26 mouse cellular contexts compared by ENCODE assay signal in genomic region chr5:149622644-149623043, GRCm38 (mm10). TPM values are rescaled to one million over a fixed set of nuclear protein-coding genes. Genes with fewer than 3 reads are reported as not detected.
DNase-seq lines count a peak whose midpoint lies in the region; ATAC-seq and TF ChIP-seq lines count a peak whose summit lies in the region.
"Had no signal": no experiment of that assay in that cellular context is flagged by ENCODE, and none has a peak within 500 bp of the region (broad histone marks: within the 10 kb centered on the region; RNA-seq: fewer than 3 reads in every experiment).

No protein-coding gene starts in this region.

- 54% methylated on average over 6 of the region's 6 CpGs for WGBS in kidney, embryonic 14.5 days
- 84% methylated on average over 6 of the region's 6 CpGs for WGBS in midbrain, embryonic 13.5 days
- WGBS in midbrain, embryonic 16.5 days = 84% methylated on average over 6 of the region's 6 CpGs
- 34% methylated on average over 6 of the region's 6 CpGs for WGBS in kidney, postnatal 0 days
- 79% methylated on average over 6 of the region's 6 CpGs for WGBS in hindbrain, embryonic 10.5 days

- peak; percentile 89 for DNase-seq in kidney, adult 9 months
- peak; percentile 46 for DNase-seq in kidney, postnatal 0 days (ENCODE audit: low spot score)
- DNase-seq in yolk sac, embryonic 10.5 days (ENCODE audit: low spot score) = peak; percentile 46
- DNase-seq in layer of hippocampus, adult 18-20 months (ENCODE audit: low spot score in 2 of 2) = no peak
- DNase-seq in hindbrain, embryonic 10.5 days (ENCODE audit: low spot score) = no peak
- DNase-seq: adrenal gland, postnatal 10 days; cerebellum, adult 11 months; cerebellum, adult 9-10 months; embryo, embryonic 11 days; gastrocnemius, postnatal 14 days; heart, postnatal 14 days; midbrain, embryonic 14.5 days; right cerebral cortex, postnatal 4 days; thymus, adult 2 months; thymus, postnatal 4 days had no signal

- H3K27ac ChIP-seq in kidney, embryonic 14.5 days (ENCODE audit: low read depth, low read length) = no peak overlapping the region
- no peak overlapping the region for H3K27ac ChIP-seq in midbrain, embryonic 13.5 days
- H3K27ac ChIP-seq in midbrain, embryonic 16.5 days (ENCODE audit: low read length) = no peak overlapping the region
- H3K27ac ChIP-seq in kidney, postnatal 0 days = peak overlapping the region; percentile 69
- H3K27ac ChIP-seq in hindbrain, embryonic 10.5 days = no peak overlapping the region
- H3K27ac ChIP-seq: embryonic facial prominence, embryonic 12.5 days; hindbrain, postnatal 0 days; intestine, embryonic 15.5 days; limb, embryonic 13.5 days; macrophage had no signal

- H3K9me3 ChIP-seq in kidney, embryonic 14.5 days (ENCODE audit: control insufficient read depth, low read length) = no peaks in the 10 kb centered on the region
- no peaks in the 10 kb centered on the region for H3K9me3 ChIP-seq in midbrain, embryonic 13.5 days
- no peaks in the 10 kb centered on the region for H3K9me3 ChIP-seq in midbrain, embryonic 16.5 days (replicated peaks; ENCODE audit: control insufficient read depth, low read length, poor library complexity, severe bottlenecking)
- H3K9me3 ChIP-seq in kidney, postnatal 0 days (replicated peaks; ENCODE audit: low read length) = no peaks in the 10 kb centered on the region
- no peaks in the 10 kb centered on the region for H3K9me3 ChIP-seq in hindbrain, embryonic 10.5 days
- H3K9me3 ChIP-seq: embryonic facial prominence, embryonic 12.5 days; intestine, embryonic 15.5 days; limb, embryonic 13.5 days had no signal

- H3K9ac ChIP-seq in kidney, embryonic 14.5 days (ENCODE audit: low read depth, low read length) = no peak overlapping the region
- H3K9ac ChIP-seq in midbrain, embryonic 13.5 days (replicated peaks) = 0 out of 2 replicates have a peak overlapping the region, but pooled peaks have one; percentile 11
- no peak overlapping the region for H3K9ac ChIP-seq in midbrain, embryonic 16.5 days (ENCODE audit: low read depth, low read length)
- no peak overlapping the region for H3K9ac ChIP-seq in kidney, postnatal 0 days (ENCODE audit: low read depth, low read length)
- H3K9ac ChIP-seq: embryonic facial prominence, embryonic 12.5 days; intestine, embryonic 15.5 days had no signal

- ATAC-seq in kidney, embryonic 14.5 days (ENCODE audit: low FRiP score, low TSS enrichment) = no peak
- no peak for ATAC-seq in midbrain, embryonic 13.5 days
- no peak for ATAC-seq in midbrain, embryonic 16.5 days
- no peak for ATAC-seq in kidney, postnatal 0 days (replicated peaks; ENCODE audit: low FRiP score, low read depth)
- ATAC-seq: CD4-positive, CD25-positive, alpha-beta regulatory T cell, adult 4 months; forebrain, embryonic 14.5 days; hindbrain, postnatal 0 days; intestine, embryonic 15.5 days had no signal

- no peak for TF ChIP-seq CTCF in kidney, postnatal 0 days (IDR thresholded peaks at IDR 0.05; ENCODE audit: low read depth)

- no peaks in the 10 kb centered on the region for H3K4me1 ChIP-seq in kidney, embryonic 14.5 days (ENCODE audit: control insufficient read depth, insufficient read depth, low read length)
- H3K4me1 ChIP-seq in midbrain, embryonic 13.5 days (replicated peaks) = no peaks in the 10 kb centered on the region
- no peaks in the 10 kb centered on the region for H3K4me1 ChIP-seq in midbrain, embryonic 16.5 days (ENCODE audit: control insufficient read depth, insufficient read depth, low read length)
- H3K4me1 ChIP-seq in kidney, postnatal 0 days (replicated peaks; ENCODE audit: insufficient read depth, low read length) = no peaks in the 10 kb centered on the region
- no peaks in the 10 kb centered on the region for H3K4me1 ChIP-seq in hindbrain, embryonic 10.5 days (replicated peaks)
- H3K4me1 ChIP-seq: embryonic facial prominence, embryonic 12.5 days; intestine, embryonic 15.5 days; limb, embryonic 13.5 days had no signal

- no peak overlapping the region for H3K4me3 ChIP-seq in kidney, embryonic 14.5 days (ENCODE audit: low read length)
- H3K4me3 ChIP-seq in midbrain, embryonic 13.5 days (replicated peaks) = no peak overlapping the region
- H3K4me3 ChIP-seq in midbrain, embryonic 16.5 days (ENCODE audit: low read depth, low read length) = no peak overlapping the region
- no peak overlapping the region for H3K4me3 ChIP-seq in kidney, postnatal 0 days (replicated peaks; ENCODE audit: low read depth, low read length)
- no peak overlapping the region for H3K4me3 ChIP-seq in hindbrain, embryonic 10.5 days
- H3K4me3 ChIP-seq: embryonic facial prominence, embryonic 12.5 days; intestine, embryonic 15.5 days; limb, embryonic 13.5 days had no signal

- H3K4me2 ChIP-seq in kidney, embryonic 14.5 days (replicated peaks; ENCODE audit: low read depth, low read length) = no peak overlapping the region
- no peak overlapping the region for H3K4me2 ChIP-seq in midbrain, embryonic 13.5 days (replicated peaks)
- H3K4me2 ChIP-seq in midbrain, embryonic 16.5 days (ENCODE audit: low read length) = no peak overlapping the region
- no peak overlapping the region for H3K4me2 ChIP-seq in kidney, postnatal 0 days (ENCODE audit: low read length)
- H3K4me2 ChIP-seq: embryonic facial prominence, embryonic 12.5 days; intestine, embryonic 15.5 days; limb, embryonic 13.5 days; liver, embryonic 11.5 days had no signal

- H3K27me3 ChIP-seq in kidney, embryonic 14.5 days (ENCODE audit: control insufficient read depth, insufficient read depth, low read length) = no peaks in the 10 kb centered on the region
- H3K27me3 ChIP-seq in midbrain, embryonic 13.5 days = no peaks in the 10 kb centered on the region
- no peaks in the 10 kb centered on the region for H3K27me3 ChIP-seq in midbrain, embryonic 16.5 days (ENCODE audit: control insufficient read depth, insufficient read depth, low read depth, low read length)
- H3K27me3 ChIP-seq in kidney, postnatal 0 days (ENCODE audit: insufficient read depth, low read length) = no peaks in the 10 kb centered on the region
- H3K27me3 ChIP-seq in hindbrain, embryonic 10.5 days (ENCODE audit: insufficient read depth, poor library complexity, severe bottlenecking) = no peaks in the 10 kb centered on the region
- H3K27me3 ChIP-seq: embryonic facial prominence, embryonic 12.5 days; intestine, embryonic 15.5 days; limb, embryonic 13.5 days had no signal

- H3K36me3 ChIP-seq in kidney, embryonic 14.5 days (ENCODE audit: control insufficient read depth, insufficient read depth, low read length) = peaks cover 94% of the 10 kb centered on the region
- peaks cover 92% of the 10 kb centered on the region for H3K36me3 ChIP-seq in midbrain, embryonic 13.5 days
- H3K36me3 ChIP-seq in midbrain, embryonic 16.5 days (ENCODE audit: control insufficient read depth, insufficient read depth, low read length) = peaks cover 42% of the 10 kb centered on the region
- H3K36me3 ChIP-seq in kidney, postnatal 0 days (ENCODE audit: insufficient read depth, low read length) = peaks cover 55% of the 10 kb centered on the region
- H3K36me3 ChIP-seq in hindbrain, embryonic 10.5 days = peaks cover 100% of the 10 kb centered on the region

RNA-seq across cellular contexts. Expression of gene Hsph1, which starts 13.5 kb away (rescaled TPM):
- polyA plus RNA-seq in kidney, embryonic 14.5 days (2014; fragmentation: Nextera tagmentation; extraction: Ambion mirVana) = 35.4 and 68.4 TPM in 2 replicates
- polyA plus RNA-seq in midbrain, embryonic 13.5 days (2015; fragmentation: Nextera tagmentation; extraction: Ambion mirVana) = 90.5 and 101 TPM in 2 replicates
- polyA plus RNA-seq in midbrain, embryonic 16.5 days (2015; fragmentation: Nextera tagmentation; extraction: Ambion mirVana) = 103 and 128 TPM in 2 replicates
- 25.0 and 27.4 TPM in 2 replicates for polyA plus RNA-seq in kidney, postnatal 0 days (2015; fragmentation: Nextera tagmentation; extraction: Ambion mirVana)
- total RNA-seq in layer of hippocampus, adult 18-20 months (2021) = 100 to 1,000 TPM; 380 to 402 TPM
- 95.4 and 120 TPM in 2 replicates for polyA plus RNA-seq in hindbrain, embryonic 10.5 days (2016; fragmentation: Nextera tagmentation; extraction: Ambion mirVana)

RNA-seq across cellular contexts. Expression of gene B3glct, which starts 55.4 kb away (rescaled TPM):
- 17.7 and 21.9 TPM in 2 replicates for polyA plus RNA-seq in kidney, embryonic 14.5 days (2014; fragmentation: Nextera tagmentation; extraction: Ambion mirVana)
- 13.6 and 13.9 TPM in 2 replicates for polyA plus RNA-seq in midbrain, embryonic 13.5 days (2015; fragmentation: Nextera tagmentation; extraction: Ambion mirVana)
- polyA plus RNA-seq in midbrain, embryonic 16.5 days (2015; fragmentation: Nextera tagmentation; extraction: Ambion mirVana) = 17.5 and 18.5 TPM in 2 replicates
- 15.4 and 16.3 TPM in 2 replicates for polyA plus RNA-seq in kidney, postnatal 0 days (2015; fragmentation: Nextera tagmentation; extraction: Ambion mirVana)
- 10 to 100 TPM; 12.2 to 14.2 TPM for total RNA-seq in layer of hippocampus, adult 18-20 months (2021)
- polyA plus RNA-seq in hindbrain, embryonic 10.5 days (2016; fragmentation: Nextera tagmentation; extraction: Ambion mirVana) = 11.9 and 14.9 TPM in 2 replicates

Comparison
In these comparisons a context has a peak if more than half of its experiments do, and no peak if none do; other contexts are left out.
1. DNase-seq: peak in kidney, adult 9 months (single experiment), kidney, postnatal 0 days (single experiment) and yolk sac, embryonic 10.5 days (single experiment); none in layer of hippocampus, adult 18-20 months (0 of 2) and hindbrain, embryonic 10.5 days (single experiment).